Mouse (Mus musculus) Patski (cell line): ENCODE measurements at regions not wholly inside any gene's neighbourhood (a gene's known extent, or its start where the extent isn't known, plus 50 kb on each side); places are given as distances from the start of the nearest gene placed in this dataset.

Source experiments
- ATAC-seq: fragments of 100-300 bp; one replicate; pipeline ENCODE4 v1.8.0; 2021
- CTCF ChIA-PET: fragments of 350-600 bp; sonication (Branson Sonifier 250); formaldehyde crosslinking; loops from one replicate; lab custom pipeline; 2022; ENCODE audit warnings: inconsistent platforms; lab: Charles Lee
- POLR2A ChIA-PET: fragments of 350-600 bp; sonication (Branson Sonifier 250); formaldehyde crosslinking; loops from one replicate; lab custom pipeline; 2022; ENCODE audit warnings: antibody characterized with exemption, inconsistent platforms; lab: Charles Lee
- DNase-seq: peaks from one replicate; pipeline ENCODE4 v3.0.0-alpha.2; 2011; ENCODE audit warnings: low read depth, low spot score
- H3K27me3 ChIP-seq: fragments of 371-371 bp; one replicate; pipeline ENCODE4 v1.5.1; 2021
- CTCF ChIP-seq: fragments of 100-300 bp; IDR thresholded peaks from one replicate; pipeline ENCODE4 v1.5.1; 2021
- in situ Hi-C: fragments of 300-500 bp; cut with MboI; formaldehyde crosslinking; loops from 3 replicates; pipeline ENCODE4 v1.11.1; 2018; ENCODE audit warnings: low pct_unique_long_range_greater_than_20kb, mixed read lengths

DNA sequence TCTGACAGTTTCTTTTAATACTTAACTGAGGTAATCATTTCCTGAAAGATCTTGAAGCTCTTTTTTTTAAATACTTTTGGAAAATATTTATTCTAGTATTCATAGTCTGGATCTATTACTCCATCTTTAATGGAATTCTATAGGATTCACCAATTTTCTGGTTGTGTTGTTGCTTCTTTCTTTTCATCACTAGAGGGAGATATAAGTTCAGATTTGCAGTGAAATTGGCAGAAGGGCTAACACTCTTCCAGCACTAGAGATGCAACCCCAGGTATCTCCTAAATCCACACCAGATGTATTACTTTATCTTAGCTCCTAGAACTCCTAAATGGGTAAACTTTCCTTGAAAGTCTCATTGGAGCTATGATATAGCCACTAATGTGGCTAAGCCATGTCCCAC is 99.4 kb upstream of the Vgll3 start:
- ATAC-seq (no peak), DNase-seq (no peak)
- CTCF ChIA-PET: interaction anchor here (1.7 kb wide), 1 partner anchor 11 kb away, joined by 3 read pairs; no protein-coding TSS in a partner anchor
- H3K27me3 ChIP-seq: peaks cover 26% of the 10 kb centered on the region
- peak; percentile 40 for TF ChIP-seq CTCF
- POLR2A ChIA-PET: interaction anchor here (0.7 kb wide), 1 partner anchor 286 kb away, joined by 3 read pairs; no protein-coding TSS in a partner anchor
- in situ Hi-C loops: no loop called here

DNA sequence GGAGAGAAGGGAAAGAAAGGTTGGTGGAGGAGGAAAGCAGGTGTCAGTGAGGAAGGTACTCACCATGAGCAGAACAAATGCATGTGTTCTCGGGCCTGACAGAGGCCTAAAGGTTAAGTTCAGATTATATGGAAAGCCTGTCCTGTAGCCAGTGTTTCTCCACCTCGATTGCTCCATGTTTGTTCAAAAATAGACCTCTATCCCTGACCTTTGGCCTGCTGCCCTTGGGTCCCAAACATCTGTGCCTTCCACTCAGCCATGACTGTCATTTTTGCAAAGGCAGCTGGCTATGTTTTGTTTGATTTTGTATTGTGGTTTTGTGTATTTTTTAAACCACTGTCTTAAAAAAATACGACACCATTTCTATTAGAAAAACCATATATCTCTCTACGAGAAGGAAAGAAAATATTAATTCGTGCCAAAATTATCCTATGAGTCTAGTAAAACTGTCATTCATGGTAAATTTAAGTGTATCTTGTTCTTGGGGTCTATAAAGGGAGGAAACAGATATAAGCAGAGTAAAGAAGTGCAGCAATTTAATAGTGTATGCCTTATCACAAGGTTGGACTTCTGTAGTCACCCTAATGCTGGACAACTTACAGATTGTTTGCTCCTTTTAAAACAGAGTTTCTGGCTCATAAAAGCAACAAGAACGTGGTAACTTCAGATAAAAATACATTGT is 96.1 kb upstream of the Vgll3 start:
- H3K27me3 ChIP-seq: peaks cover 23% of the 10 kb centered on the region
- CTCF ChIA-PET: no interaction called here
- in situ Hi-C loops: no loop called here
- TF ChIP-seq CTCF: no peak
- POLR2A ChIA-PET: no interaction called here
- DNase-seq: no peak
- no peak for ATAC-seq

DNA sequence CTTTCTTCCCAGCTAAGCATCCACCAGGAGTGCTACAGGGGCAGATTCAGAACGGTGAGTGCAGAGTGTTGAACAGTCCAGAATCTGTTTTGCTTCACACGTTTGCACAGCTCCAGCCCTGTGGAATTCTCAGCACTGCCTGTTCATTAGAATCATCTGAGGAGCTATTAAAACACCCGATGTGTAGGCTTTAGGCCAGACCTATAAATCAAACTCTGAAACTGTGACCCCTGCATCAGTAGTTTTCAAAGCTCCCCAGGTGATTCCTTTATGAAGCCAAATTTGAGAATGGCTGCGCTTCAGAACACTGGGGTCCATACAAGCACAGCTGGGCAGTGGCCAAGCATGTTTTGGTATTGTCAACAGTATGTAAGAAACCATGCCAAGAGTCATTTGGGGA is 94.1 kb upstream of the Vgll3 start:
- in situ Hi-C loops: no loop called here
- TF ChIP-seq CTCF: no peak
- ATAC-seq: no peak
- DNase-seq: no peak
- H3K27me3 ChIP-seq: peaks cover 29% of the 10 kb centered on the region
- ChIA-PET CTCF (no interaction called here), POLR2A (no interaction called here)

DNA sequence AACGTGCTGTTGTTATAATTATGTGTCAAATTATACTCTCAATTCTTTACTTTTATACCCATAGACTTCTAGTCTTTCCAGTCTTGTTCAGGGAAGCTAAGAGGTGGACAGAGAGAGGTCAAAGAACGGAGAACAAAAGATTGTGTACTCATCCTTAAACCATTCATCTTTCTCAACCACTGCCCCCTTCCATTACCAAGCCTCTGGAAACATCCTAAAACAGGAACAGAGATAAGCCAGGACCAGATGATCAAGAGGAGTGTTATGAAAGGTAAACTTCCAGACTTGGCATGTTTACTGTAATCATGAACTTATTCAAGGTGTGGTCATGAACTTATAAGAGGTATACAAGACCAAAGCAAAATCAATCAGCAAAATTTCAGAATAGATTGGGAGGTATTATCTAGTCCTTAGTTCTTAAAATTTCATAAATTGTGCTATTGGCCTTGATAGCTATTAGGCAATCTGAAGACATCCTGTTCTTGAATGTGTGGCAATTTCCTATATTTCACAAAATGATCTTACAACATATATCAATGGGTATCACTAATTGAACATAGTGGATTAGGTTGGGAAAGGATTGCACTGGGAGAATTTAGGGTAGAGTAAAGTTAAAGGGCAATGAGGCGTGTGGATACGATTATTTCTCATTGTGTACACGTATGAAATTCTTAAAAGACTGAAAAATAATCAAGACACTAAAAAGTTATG is 89.3 kb upstream of the Vgll3 start:
- ATAC-seq (no peak), DNase-seq (no peak)
- POLR2A ChIA-PET: no interaction called here
- CTCF ChIA-PET: no interaction called here
- no peak for TF ChIP-seq CTCF
- H3K27me3 ChIP-seq: peaks cover 38% of the 10 kb centered on the region
- in situ Hi-C loops: no loop called here

DNA sequence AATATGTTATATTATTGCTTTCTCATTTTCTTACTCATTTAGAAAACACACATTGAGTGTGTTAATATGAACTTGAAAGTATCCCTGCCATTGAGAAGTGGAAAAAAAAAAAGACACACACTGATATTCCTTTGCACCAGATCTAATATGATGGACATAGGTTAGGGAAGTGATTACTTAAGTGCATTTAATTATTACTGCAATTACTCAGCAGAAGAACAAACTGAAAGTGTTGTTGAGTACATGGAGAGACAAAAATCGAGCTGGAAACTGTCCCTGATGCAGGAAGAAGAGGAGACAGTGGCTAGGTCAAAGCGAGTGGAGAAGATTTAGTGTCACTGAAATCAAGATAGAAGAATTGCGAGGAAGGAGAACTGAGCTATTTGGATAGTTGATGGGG is 88.8 kb upstream of the Vgll3 start:
- DNase-seq (no peak), ATAC-seq (no peak)
- in situ Hi-C loops: no loop called here
- peaks cover 35% of the 10 kb centered on the region for H3K27me3 ChIP-seq
- ChIA-PET POLR2A (no interaction called here), CTCF (no interaction called here)
- no peak for TF ChIP-seq CTCF

DNA sequence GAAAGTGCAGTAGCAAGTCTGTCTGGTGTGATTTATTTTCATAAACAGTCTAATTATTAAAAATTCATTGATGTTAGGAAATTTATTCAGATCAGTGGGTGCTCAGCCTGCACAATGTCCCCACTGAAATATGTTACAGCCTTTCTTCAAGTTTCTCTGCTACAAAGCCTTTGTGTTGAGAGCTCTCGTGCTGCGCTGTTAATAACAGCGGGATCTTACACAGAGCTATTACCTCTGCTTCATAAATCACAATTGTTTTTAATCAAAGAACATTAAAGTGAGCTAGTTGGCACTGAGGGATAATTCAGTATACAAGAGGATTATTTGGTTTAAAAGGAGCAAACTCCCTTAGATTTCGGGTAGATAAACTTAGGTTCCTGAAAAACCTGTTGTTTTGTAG is 85.7 kb upstream of the Vgll3 start:
- DNase-seq (no peak), ATAC-seq (no peak)
- CTCF ChIA-PET: no interaction called here
- POLR2A ChIA-PET: no interaction called here
- in situ Hi-C loops: no loop called here
- TF ChIP-seq CTCF: no peak
- H3K27me3 ChIP-seq: peaks cover 37% of the 10 kb centered on the region

DNA sequence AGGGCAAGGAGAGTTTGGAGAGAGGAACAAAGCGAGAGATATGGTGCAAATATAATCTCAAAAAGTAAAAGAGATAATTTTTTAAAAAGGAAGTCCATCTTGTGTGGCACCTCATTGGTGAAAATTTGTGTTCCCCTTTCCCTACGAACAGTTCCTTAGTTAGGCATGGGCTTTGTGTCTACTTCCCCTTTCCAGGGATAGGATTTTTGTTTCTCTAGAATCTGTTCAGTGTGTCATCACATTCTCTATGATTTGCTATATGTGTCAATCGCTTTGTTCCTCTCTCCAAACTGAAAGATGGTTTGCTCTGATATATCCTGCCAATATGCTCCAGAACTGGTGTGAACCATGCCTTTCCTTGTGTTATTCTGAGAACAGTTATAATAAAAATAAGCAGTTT is 75.4 kb upstream of the Vgll3 start:
- in situ Hi-C loops: no loop called here
- no peak for TF ChIP-seq CTCF
- ATAC-seq: no peak
- no peak for DNase-seq
- H3K27me3 ChIP-seq: peaks cover 5% of the 10 kb centered on the region
- ChIA-PET CTCF (no interaction called here), POLR2A (no interaction called here)

DNA sequence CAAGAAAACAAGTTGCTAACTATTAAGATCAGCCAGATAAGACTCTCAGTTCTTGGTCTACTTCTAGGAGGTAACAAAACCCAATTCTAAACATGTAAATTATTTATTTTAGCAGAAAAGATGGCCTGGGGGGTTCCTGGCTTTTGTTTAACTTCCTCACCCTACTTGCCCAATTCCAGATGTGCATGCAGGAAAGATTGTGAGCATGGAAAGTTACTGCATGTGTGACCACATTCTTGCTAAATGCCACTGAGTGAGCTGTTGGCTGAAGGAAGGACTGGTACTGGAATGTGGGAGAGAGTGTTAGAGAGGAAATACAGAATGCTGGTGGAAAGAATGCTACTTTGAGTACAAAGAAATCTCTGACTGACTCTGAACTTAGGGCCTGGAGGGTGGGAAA is 72.1 kb upstream of the Vgll3 start:
- DNase-seq (no peak), ATAC-seq (no peak)
- in situ Hi-C loops: no loop called here
- POLR2A ChIA-PET: no interaction called here
- CTCF ChIA-PET: interaction anchor here (0.7 kb wide), 1 partner anchor 10 kb away, joined by 3 read pairs; no protein-coding TSS in a partner anchor
- no peaks in the 10 kb centered on the region for H3K27me3 ChIP-seq
- TF ChIP-seq CTCF: no peak

DNA sequence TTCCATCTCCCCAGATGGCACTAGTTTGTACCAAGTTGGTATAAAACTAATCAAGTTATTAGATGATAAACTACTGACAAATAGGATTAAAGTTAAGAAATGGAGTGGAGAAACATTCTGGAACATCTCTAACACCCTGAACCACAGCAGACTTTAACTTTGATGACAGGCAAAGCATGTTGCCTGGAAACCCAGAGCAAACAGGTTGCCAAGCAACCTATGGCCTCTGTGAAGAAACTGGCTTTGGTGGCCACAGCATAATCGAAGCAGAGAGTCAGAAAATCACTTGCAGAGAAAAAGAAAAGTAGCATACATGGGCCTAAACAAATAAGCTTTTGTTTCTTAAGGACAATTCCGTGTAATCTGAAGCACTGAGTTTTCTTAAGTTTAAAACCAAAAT is 59.4 kb upstream of the Vgll3 start:
- in situ Hi-C loops: no loop called here
- ATAC-seq: no peak
- H3K27me3 ChIP-seq: peaks cover 14% of the 10 kb centered on the region
- CTCF ChIA-PET: no interaction called here
- TF ChIP-seq CTCF: no peak
- no peak for DNase-seq
- POLR2A ChIA-PET: no interaction called here
